Mouse (Mus musculus) brown adipose tissue, adult 24 weeks (tissue): ENCODE results near the gene Olfr243. TPM values are rescaled to one million over a fixed set of nuclear protein-coding genes. Genes with fewer than 3 reads are reported as not detected.
"Not testable (repeated sequence)": the region's sequence is repeated elsewhere in the genome, so short reads cannot be mapped to it uniquely, and the experiment has no call there.

ENCODE experiments used
- H3K27ac ChIP-seq: fragments of 200-500 bp; replicated peaks from 2 replicates; pipeline ENCODE4 v1.5.1; 2012; ENCODE audit warnings: low read depth, mild to moderate bottlenecking, low read length
- H3K4me1 ChIP-seq: fragments of 200-500 bp; 2 replicates; pipeline ENCODE4 v1.6.1; 2012; ENCODE audit warnings: low read length, mixed read lengths; ENCODE audit not compliant: control insufficient read depth, insufficient read depth, insufficient read length
- H3K4me3 ChIP-seq: fragments of 200-500 bp; 2 replicates; pipeline ENCODE4 v1.5.1; 2012; ENCODE audit warnings: low read depth, mild to moderate bottlenecking, low read length, moderate library complexity; ENCODE audit not compliant: insufficient read depth
- polyA plus RNA-seq: library from polyadenylated mRNA; stranded (reverse); fragments of >200 nt; gene quantifications from 2 replicates; pipeline ENCODE4 v1.2.4, GENCODE M21; 2012; ENCODE audit not compliant: missing spikeins, insufficient read depth, insufficient read length

Olfr243 gene
- not detected in 2 replicates for polyA plus RNA-seq

DNA sequence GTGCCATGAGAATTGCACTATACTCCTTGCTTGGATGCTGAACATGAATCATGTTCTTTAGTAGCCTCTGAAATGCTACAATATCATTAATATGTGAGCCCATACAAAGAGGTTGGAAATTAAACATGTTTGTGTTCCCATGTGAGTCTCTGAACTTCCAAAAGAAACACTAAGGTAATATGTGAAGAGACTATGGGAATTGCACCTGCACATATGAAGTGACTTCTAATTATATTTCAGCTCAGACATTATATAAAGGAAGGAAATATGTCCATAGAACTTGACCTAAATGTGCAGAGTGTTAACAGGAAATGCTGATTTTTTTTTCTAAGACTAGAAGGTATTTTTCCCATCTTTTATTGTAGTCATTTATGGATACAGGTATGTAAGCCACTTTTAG is at the start of gene Olfr243:
Gene Olfr243 (plus strand): TSS at position 301 of the 400 bp plus-strand sequence.
- Histone ChIP-seq H3K27ac (no peak within 1 kb of the TSS), H3K4me1 (no peaks in the 10 kb centered on the region), H3K4me3 (no peak within 1 kb of the TSS)

DNA sequence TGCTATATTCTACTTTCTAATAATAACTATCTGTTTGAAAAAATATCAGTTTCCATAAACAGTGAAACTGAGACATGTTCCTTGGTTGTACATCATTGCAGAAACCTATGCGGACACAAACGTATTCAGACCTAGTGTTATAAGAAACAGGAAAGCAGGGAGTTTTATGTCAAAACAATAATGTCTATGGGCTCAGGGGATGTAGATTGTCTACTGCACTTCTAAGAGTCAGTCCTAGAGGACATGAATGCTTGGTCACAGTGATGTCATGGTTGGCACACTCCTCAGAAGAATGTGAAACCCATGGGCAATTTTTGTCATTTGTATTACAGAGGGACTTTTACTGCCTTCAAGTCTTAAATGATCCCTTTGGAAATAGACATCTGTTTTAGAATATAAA is 43.4 kb upstream of the Olfr243 start, which contains the start of gene Olfr624:
Gene Olfr624 (minus strand): TSS at position 101 of the 400 bp plus-strand sequence.
- H3K4me1 ChIP-seq, result no peaks in the 10 kb centered on the region

DNA sequence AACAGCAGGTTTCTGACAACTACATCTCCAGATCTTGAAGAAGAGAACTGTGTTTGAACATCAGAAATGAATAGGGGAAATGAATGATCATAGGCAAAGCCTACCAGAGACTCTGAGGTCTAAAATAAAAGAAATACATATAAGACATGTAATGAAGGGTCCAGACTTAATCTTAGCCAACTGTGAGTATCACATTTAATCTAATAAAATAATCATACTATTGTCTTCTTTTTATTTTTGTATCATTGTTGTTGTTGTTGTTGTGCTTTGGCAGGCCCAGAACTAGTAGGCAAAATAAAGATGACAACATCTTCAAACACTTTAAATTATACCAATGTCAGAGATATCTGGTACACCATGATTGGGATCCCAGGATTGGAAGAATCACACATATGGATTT is 32.1 kb upstream of the Olfr243 start, which contains the start of gene Olfr625-ps1:
Gene Olfr625-ps1 (plus strand): TSS at position 301 of the 400 bp plus-strand sequence.
- Histone ChIP-seq H3K4me3 (no peak within 1 kb of the TSS), H3K4me1 (no peaks in the 10 kb centered on the region), H3K27ac (no peak within 1 kb of the TSS)

More for the DNA sequence above, 43.4 kb upstream of the Olfr243 start, which contains the start of gene Olfr624:
- Histone ChIP-seq H3K27ac (no peak within 1 kb of the TSS), H3K4me3 (no peak within 1 kb of the TSS)

DNA sequence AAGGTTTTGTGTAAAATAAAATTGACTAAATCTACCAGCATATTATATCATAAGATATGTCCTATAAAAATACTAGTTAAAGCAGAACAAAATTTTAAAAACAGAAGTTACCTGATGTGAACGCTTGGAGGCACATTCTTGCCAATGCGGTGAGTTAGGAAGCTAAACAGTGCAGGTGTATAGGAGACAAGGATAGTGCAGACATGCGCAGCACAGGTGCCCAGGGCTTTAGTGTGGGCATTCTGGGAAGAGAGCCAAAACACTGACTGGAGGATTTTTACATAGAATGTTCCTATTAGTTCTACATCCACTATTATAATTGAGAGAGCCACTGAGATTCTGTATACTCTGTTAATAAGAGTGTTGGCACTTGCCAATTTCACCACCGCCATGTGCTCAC is 15.0 kb upstream of the Olfr243 start:
- Histone ChIP-seq H3K27ac (no peak overlapping the region), H3K4me3 (no peak overlapping the region)

DNA sequence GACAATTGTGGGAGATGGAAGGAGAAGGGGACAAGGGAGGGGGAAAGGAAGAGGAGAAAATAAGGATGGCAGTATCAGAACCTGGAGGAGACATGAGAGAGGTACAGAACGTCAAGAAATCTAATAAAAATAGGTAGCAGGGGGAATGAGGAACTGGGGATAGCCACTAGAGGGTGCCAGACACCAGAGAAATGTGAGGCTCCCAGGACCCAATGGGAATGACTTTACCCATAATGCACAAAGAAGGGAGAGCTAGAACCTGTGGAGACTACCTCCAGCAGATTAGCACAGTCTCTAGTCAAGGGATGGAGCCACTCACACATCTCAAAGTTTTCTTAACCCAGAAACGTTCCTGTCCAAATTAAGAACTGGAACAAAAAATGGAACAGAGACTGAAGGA is 2.4 kb upstream of the Olfr243 start:
- Histone ChIP-seq H3K4me3 (no peak overlapping the region), H3K4me1 (no peaks in the 10 kb centered on the region), H3K27ac (no peak overlapping the region)

More for the DNA sequence above, 15.0 kb upstream of the Olfr243 start:
- no peaks in the 10 kb centered on the region for H3K4me1 ChIP-seq

DNA sequence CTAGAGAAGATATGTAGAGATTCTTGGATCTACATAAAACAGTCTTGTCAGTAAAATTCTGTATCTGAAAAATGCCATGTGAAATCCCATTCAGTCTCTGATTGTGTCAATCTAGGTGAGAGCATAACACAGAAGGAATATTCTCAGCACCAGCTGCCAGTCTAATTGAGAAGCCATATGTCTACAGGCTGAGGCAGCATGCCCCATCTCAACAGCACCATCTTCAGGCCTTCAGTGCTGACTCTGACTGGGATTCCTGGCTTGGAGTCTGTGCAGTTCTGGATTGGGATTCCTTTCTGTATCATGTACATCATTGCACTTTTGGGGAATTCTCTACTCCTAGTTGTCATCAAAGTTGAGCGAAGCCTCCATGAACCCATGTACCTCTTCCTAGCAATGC is 1.9 kb downstream of the Olfr243 start:
- not testable (repeated sequence) for H3K4me3 ChIP-seq, H3K4me1 ChIP-seq, H3K27ac ChIP-seq

DNA sequence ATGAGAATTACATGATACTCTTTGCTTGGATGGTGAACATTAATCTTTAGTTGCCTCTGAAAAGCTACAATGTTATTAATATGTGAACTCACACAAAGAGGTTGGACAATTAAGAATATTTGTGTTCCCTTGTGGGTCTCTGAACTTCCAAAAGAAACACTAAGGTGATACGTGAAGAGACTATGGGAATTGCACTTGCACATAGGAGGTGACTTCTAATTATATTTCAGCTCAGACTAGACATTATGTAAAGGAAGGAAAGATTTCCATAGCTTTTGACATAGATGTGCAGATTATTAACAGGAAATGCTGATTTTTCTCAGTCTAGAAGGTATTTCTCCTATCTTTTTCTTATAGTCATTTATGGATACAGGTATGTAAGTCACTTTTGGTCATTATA is 15.6 kb downstream of the Olfr243 start, which contains the start of gene Olfr628:
Gene Olfr628 (plus strand): TSS at position 301 of the 400 bp plus-strand sequence.
- Histone ChIP-seq H3K4me1 (no peaks in the 10 kb centered on the region), H3K27ac (no peak within 1 kb of the TSS), H3K4me3 (no peak within 1 kb of the TSS)

DNA sequence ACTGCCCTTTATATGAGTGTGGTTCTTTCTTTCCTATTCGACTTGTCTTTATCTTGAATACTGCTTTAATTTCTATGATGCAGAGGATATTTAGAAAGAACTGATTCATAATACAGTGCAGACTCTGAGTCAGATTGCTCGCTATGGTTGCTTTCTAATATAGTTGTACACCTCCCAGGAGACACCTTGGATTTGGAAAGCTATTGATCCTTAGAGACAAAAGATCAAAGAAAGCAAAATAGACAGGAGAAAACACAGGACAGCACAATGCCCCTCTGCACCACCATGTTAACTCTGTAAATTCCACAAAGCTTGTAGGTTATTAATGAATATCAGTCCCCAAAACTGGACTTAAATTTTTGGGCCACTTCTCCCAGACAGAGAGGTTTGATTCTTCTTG is 30.4 kb downstream of the Olfr243 start, which contains the start of gene Olfr629:
Gene Olfr629 (minus strand): TSS at position 101 of the 400 bp plus-strand sequence.
- Histone ChIP-seq H3K4me1 (no peaks in the 10 kb centered on the region), H3K27ac (no peak within 1 kb of the TSS), H3K4me3 (no peak within 1 kb of the TSS)

DNA sequence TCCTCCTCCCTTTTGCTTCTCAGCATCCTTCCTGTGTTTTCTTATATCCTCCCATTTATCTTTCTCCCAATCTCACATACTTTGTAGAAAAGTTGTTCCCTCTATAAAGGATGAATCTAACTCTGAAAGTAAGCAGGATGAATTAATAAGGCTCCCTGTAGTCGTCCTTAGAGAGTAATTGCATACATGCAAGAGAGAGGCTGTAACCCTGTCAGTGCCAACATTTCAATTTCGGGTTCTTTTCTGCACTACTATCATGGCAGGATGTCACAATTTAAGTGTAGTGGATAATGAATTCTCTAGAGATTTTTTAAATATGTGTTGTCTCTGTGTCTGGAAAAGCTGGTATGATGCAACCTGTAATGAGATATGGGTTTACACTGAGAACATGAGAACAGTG is 42.8 kb downstream of the Olfr243 start, which contains the start of gene Olfr630:
Gene Olfr630 (minus strand): TSS at position 101 of the 400 bp plus-strand sequence.
- H3K4me3 ChIP-seq, result no peak within 1 kb of the TSS

DNA sequence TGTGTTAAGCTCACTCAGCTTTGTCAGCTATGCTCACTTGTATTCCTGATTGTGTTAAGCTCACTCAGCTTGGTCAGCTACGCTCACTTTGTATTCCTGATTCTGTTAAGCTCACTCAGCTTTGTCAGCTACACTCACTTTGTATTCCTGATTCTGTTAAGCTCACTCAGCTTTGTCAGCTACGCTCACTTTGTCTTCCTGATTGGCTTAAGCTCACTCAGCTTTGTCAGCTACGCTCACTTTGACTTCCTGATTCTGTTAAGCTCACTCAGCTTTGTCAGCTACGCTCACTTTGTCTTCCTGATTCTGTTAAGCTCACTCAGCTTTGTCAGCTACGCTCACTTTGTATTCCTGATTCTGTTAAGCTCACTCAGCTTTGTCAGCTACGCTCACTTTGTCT is 47.7 kb downstream of the Olfr243 start:
- not testable (repeated sequence) for H3K4me1 ChIP-seq, H3K4me3 ChIP-seq, H3K27ac ChIP-seq

More for the DNA sequence above, 42.8 kb downstream of the Olfr243 start, which contains the start of gene Olfr630:
- H3K4me1 ChIP-seq, result no peaks in the 10 kb centered on the region
- H3K27ac ChIP-seq, result no peak within 1 kb of the TSS

DNA sequence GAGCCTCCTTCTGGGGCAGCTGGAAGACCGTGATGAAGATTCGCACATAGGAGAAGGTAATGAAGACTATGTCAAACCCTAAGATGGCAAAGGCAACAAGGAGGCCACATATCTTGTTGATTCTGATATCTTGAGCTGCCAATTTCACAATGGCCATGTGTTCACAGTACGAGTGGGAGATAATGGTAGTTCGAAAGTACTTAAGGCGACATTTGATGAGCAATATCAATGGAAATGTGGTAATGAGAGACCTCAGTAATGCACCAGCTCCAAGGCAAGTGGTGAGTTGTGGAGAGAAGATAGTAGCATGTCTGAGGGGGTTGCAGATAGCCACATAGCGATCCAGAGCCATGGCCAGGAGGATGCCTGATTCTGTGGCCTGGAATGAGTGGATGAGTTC is 53.2 kb downstream of the Olfr243 start:
- not testable (repeated sequence) for H3K4me1 ChIP-seq, H3K4me3 ChIP-seq, H3K27ac ChIP-seq

Other genes with a start within 250 kb of the Olfr243 start
- not detected in 2 replicates for gene Olfr608, start 244.8 kb upstream of the Olfr243 start, polyA plus RNA-seq
- gene Olfr609, start 216.6 kb upstream of the Olfr243 start, polyA plus RNA-seq, result not detected in 2 replicates
- not detected in 2 replicates for gene Olfr610, start 202.5 kb upstream of the Olfr243 start, polyA plus RNA-seq
- not detected in 2 replicates for gene Olfr611, start 193.8 kb upstream of the Olfr243 start, polyA plus RNA-seq
- gene Olfr612, start 172.0 kb upstream of the Olfr243 start, polyA plus RNA-seq, result not detected in 2 replicates
- not detected in 2 replicates for gene Olfr613, start 166.6 kb upstream of the Olfr243 start, polyA plus RNA-seq
- gene Olfr615, start 158.6 kb upstream of the Olfr243 start, polyA plus RNA-seq, result not detected in 2 replicates
- gene Olfr616, start 145.5 kb upstream of the Olfr243 start, polyA plus RNA-seq, result not detected in 2 replicates
- not detected in 2 replicates for gene Olfr617, start 141.6 kb upstream of the Olfr243 start, polyA plus RNA-seq
- not detected in 2 replicates for gene Olfr618, start 124.6 kb upstream of the Olfr243 start, polyA plus RNA-seq
- gene Olfr619, start 114.1 kb upstream of the Olfr243 start, polyA plus RNA-seq, result not detected in 2 replicates
- gene Olfr620, start 102.1 kb upstream of the Olfr243 start, polyA plus RNA-seq, result not detected in 2 replicates
- not detected in 2 replicates for gene Olfr622, start 72.0 kb upstream of the Olfr243 start, polyA plus RNA-seq
- not detected in 2 replicates for gene Olfr623, start 51.0 kb upstream of the Olfr243 start, polyA plus RNA-seq
- gene Olfr624, start 43.5 kb upstream of the Olfr243 start, polyA plus RNA-seq, result not detected in 2 replicates
- gene Olfr625-ps1, start 32.0 kb upstream of the Olfr243 start, polyA plus RNA-seq, result not detected in 2 replicates
- gene Olfr628, start 15.7 kb downstream of the Olfr243 start, polyA plus RNA-seq, result not detected in 2 replicates
- gene Olfr629, start 30.3 kb downstream of the Olfr243 start, polyA plus RNA-seq, result not detected in 2 replicates
- not detected in 2 replicates for gene Olfr630, start 42.7 kb downstream of the Olfr243 start, polyA plus RNA-seq
- gene Olfr69, start 56.9 kb downstream of the Olfr243 start, polyA plus RNA-seq, result not detected in 2 replicates
- gene Olfr68, start 65.0 kb downstream of the Olfr243 start, polyA plus RNA-seq, result not detected in 2 replicates
- not detected in 2 replicates for gene Olfr67, start 77.2 kb downstream of the Olfr243 start, polyA plus RNA-seq
- 87.6 and 749 TPM in 2 replicates for gene Hbb-bt, start 99.3 kb downstream of the Olfr243 start, polyA plus RNA-seq
- gene Hbb-bs, start 113.4 kb downstream of the Olfr243 start, polyA plus RNA-seq, result 880 and 4,613 TPM in 2 replicates
- not detected in 2 replicates for gene Hbb-bh2, start 125.8 kb downstream of the Olfr243 start, polyA plus RNA-seq
- not detected in 2 replicates for gene Hbb-bh1, start 128.5 kb downstream of the Olfr243 start, polyA plus RNA-seq
- not detected in 2 replicates for gene Hbb-y, start 138.5 kb downstream of the Olfr243 start, polyA plus RNA-seq
- not detected in 2 replicates for gene Olfr66, start 171.6 kb downstream of the Olfr243 start, polyA plus RNA-seq
- not detected in 2 replicates for gene Olfr64, start 179.8 kb downstream of the Olfr243 start, polyA plus RNA-seq
- gene Olfr65, start 188.8 kb downstream of the Olfr243 start, polyA plus RNA-seq, result not detected in 2 replicates
- gene Olfr631, start 214.2 kb downstream of the Olfr243 start, polyA plus RNA-seq, result not detected in 2 replicates
- gene Olfr632, start 219.7 kb downstream of the Olfr243 start, polyA plus RNA-seq, result not detected in 2 replicates
- not detected in 2 replicates for gene Olfr633, start 229.8 kb downstream of the Olfr243 start, polyA plus RNA-seq